Mouse (Mus musculus) hindbrain, embryonic 16.5 days (tissue): Measurements from ENCODE around the gene Prom1. TPM values are rescaled to one million over a fixed set of nuclear protein-coding genes. Genes with fewer than 3 reads are reported as not detected.
A peak's percentile ranks its signal among the peaks of the same experiment; 100 is the strongest.
"Not testable (repeated sequence)": the region's sequence is repeated elsewhere in the genome, so short reads cannot be mapped to it uniquely, and the experiment has no call there.

Experiments used
- ATAC-seq: fragments of 200-750 bp; cut with Nextera tagmentation; 2 replicates; pipeline ENCODE4 v1.8.0; 2017; ENCODE audit warnings: moderate TSS enrichment, moderate library complexity
- H3K27ac ChIP-seq: fragments of 300-500 bp; sonication (generic); 2 replicates; pipeline ENCODE4 v1.5.1; 2014; ENCODE audit warnings: low read depth, mild to moderate bottlenecking, control low read depth, low read length, moderate library complexity
- H3K27me3 ChIP-seq: fragments of 300-500 bp; sonication (generic); replicated peaks from 2 replicates; pipeline ENCODE4 v1.6.1; 2014; ENCODE audit warnings: low read length; ENCODE audit not compliant: control insufficient read depth, insufficient read depth
- H3K36me3 ChIP-seq: fragments of 300-500 bp; sonication (generic); 2 replicates; pipeline ENCODE4 v1.6.1; 2014; ENCODE audit warnings: mild to moderate bottlenecking, low read length, moderate library complexity, mixed read lengths; ENCODE audit not compliant: control insufficient read depth, insufficient read depth
- H3K4me1 ChIP-seq: fragments of 300-500 bp; sonication (generic); 2 replicates; pipeline ENCODE4 v1.6.1; 2014; ENCODE audit warnings: low read depth, low read length; ENCODE audit not compliant: control insufficient read depth, insufficient read depth
- H3K4me2 ChIP-seq: fragments of 300-500 bp; sonication (generic); 2 replicates; pipeline ENCODE4 v1.6.1; 2014; ENCODE audit warnings: mild to moderate bottlenecking, low read length, control low read depth, moderate library complexity
- H3K4me3 ChIP-seq: fragments of 300-500 bp; sonication (generic); 2 replicates; pipeline ENCODE4 v1.5.1; 2014; ENCODE audit warnings: mild to moderate bottlenecking, low read length, control low read depth, moderate library complexity
- H3K9ac ChIP-seq: fragments of 300-500 bp; sonication (generic); 2 replicates; pipeline ENCODE4 v1.6.1; 2014; ENCODE audit warnings: low read depth, mild to moderate bottlenecking, control low read depth, low read length, moderate library complexity
- H3K9me3 ChIP-seq: fragments of 300-500 bp; sonication (generic); 2 replicates; pipeline ENCODE4 v1.6.1; 2014; ENCODE audit warnings: mild to moderate bottlenecking, low read length, moderate library complexity; ENCODE audit not compliant: control insufficient read depth
- WGBS: fragments of 180-500 bp; shearing (Covaris S2); extraction: QIAGEN DNeasy Blood & Tissue Kit; methylation state at CpG from one replicate; pipeline ENCODE4 v1.1.7; 2014; 5-methylcytosine and 5-hydroxymethylcytosine counted together
- polyA plus RNA-seq: library from polyadenylated mRNA; unstranded; fragments of >200 nt; fragmentation: Nextera tagmentation; extraction: Ambion mirVana; gene quantifications from 2 replicates; pipeline ENCODE4 v1.2.1, GENCODE M21; 2015

The Prom1 gene
- polyA plus RNA-seq: 25.6 and 42.7 TPM in 2 replicates

DNA sequence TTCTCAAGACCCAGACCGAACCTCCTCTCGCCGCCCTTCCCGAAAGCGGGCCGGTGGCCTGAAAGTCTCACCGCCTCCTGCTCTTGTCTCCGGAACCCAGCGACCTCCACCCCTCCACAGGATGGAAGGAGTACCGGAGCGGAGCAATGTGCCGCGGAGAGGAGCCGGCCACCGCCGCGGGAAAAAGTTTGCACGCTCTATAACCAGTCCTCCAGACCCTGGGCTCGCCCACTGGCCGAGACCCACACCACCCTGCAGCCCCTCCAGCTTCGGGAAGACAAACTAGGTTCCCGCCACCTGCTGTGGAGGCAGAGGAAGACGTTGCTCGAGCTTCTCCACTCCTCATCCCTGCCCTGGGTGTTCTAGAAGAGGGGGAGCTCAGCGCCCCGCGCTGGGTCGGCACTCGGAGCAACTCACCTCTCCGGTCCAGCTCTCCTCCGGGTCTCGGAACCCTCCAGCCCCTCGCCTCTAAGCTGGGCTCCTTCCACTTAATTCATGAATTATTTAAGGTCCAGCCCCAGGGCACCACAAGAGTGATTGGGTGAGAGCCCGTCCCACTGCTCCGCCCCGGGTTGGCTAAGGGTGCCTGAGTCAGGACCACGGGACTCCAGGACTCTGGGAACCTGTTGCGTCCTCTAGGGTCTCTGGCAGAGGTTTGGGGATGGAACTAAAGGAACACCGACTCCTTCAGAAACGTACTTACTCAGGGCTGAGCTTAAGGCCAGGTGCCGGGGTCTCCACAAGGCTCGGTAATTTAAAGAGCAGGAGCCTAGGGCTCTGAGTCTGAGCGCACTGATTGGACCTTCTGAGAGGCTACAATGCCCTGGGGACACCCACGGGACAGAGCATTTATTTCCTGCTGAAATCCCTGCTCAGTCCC is at the start of gene Prom1:
TSS of gene Prom1 (minus strand) at position 802 of the 880 bp plus-strand sequence.
- H3K4me3 ChIP-seq: peak within 1 kb of the TSS; percentile 68
- whole genome bisulfite sequencing: 1% methylated on average over 44 of the region's 44 CpGs
- H3K9me3 ChIP-seq: no peaks in the 10 kb centered on the region
- H3K4me2 ChIP-seq: peak within 1 kb of the TSS; percentile 94
- H3K27me3 ChIP-seq: no peaks in the 10 kb centered on the region
- H3K36me3 ChIP-seq: no peaks in the 10 kb centered on the region
- peak within 1 kb of the TSS; percentile 76 for H3K27ac ChIP-seq
- H3K9ac ChIP-seq: peak within 1 kb of the TSS; percentile 69
- peak; percentile 74 for ATAC-seq
- H3K4me1 ChIP-seq: peaks cover 14% of the 10 kb centered on the region

GRCm38 (mm10) chr5:44147732-44148131 is 45.9 kb upstream of the Prom1 start:
- no peak for ATAC-seq
- H3K9ac ChIP-seq: no peak overlapping the region
- 91% methylated on average over 3 of the region's 3 CpGs for WGBS
- H3K4me3 ChIP-seq: no peak overlapping the region
- no peak overlapping the region for H3K4me2 ChIP-seq
- no peaks in the 10 kb centered on the region for H3K27me3 ChIP-seq
- no peaks in the 10 kb centered on the region; the same call in 1 of the 2 replicates for H3K4me1 ChIP-seq
- no peaks in the 10 kb centered on the region for H3K36me3 ChIP-seq
- H3K9me3 ChIP-seq: no peaks in the 10 kb centered on the region
- H3K27ac ChIP-seq: no peak overlapping the region

- WGBS: 79% methylated on average over 6 of the region's 6 CpGs
- no peak overlapping the region for H3K9ac ChIP-seq
- H3K27me3 ChIP-seq: no peaks in the 10 kb centered on the region
- no peak overlapping the region for H3K4me3 ChIP-seq
- H3K9me3 ChIP-seq: no peaks in the 10 kb centered on the region
- no peaks in the 10 kb centered on the region; the same call in 1 of the 2 replicates for H3K4me1 ChIP-seq
- no peak overlapping the region for H3K4me2 ChIP-seq
- H3K27ac ChIP-seq: no peak overlapping the region
- no peaks in the 10 kb centered on the region for H3K36me3 ChIP-seq
- ATAC-seq: no peak
Observed at GRCm38 (mm10) chr5:44146437-44147332, 44.9 kb upstream of the Prom1 start.

- 21% methylated on average over 8 of the region's 8 CpGs for WGBS
- ATAC-seq: no peak
- no peak overlapping the region for H3K4me3 ChIP-seq
- H3K4me1 ChIP-seq: no peaks in the 10 kb centered on the region; the same call in 1 of the 2 replicates
- H3K27ac ChIP-seq: no peak overlapping the region
- no peak overlapping the region for H3K9ac ChIP-seq
- H3K27me3 ChIP-seq: no peaks in the 10 kb centered on the region
- H3K9me3 ChIP-seq: no peaks in the 10 kb centered on the region
- no peaks in the 10 kb centered on the region for H3K36me3 ChIP-seq
- no peak overlapping the region for H3K4me2 ChIP-seq
Observed at GRCm38 (mm10) chr5:44143467-44144235, 41.8 kb upstream of the Prom1 start.

DNA sequence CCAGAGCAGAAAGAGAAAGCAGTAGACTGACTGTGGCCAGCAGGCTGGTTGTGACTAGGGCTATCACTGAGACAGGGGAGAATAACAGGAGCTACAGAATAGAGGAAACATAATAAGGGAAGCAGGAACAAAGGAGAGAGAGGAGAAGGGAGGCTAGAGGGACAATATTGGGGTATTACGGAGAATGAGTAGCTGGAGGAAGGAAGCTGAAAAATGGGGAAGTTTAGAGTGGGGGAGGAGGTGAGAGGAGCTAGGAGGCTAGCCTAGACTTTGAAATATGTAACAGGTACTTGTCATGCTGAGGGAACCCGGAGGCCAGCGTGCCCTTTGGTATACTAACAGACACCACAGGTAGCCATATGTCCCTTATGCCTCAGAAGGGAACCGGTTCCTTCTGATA is 25.7 kb upstream of the Prom1 start:
- Histone ChIP-seq H3K27ac (no peak overlapping the region), H3K9ac (no peak overlapping the region), H3K4me1 (no peaks in the 10 kb centered on the region), H3K4me2 (no peak overlapping the region), H3K9me3 (no peaks in the 10 kb centered on the region), H3K4me3 (no peak overlapping the region), H3K36me3 (no peaks in the 10 kb centered on the region), H3K27me3 (no peaks in the 10 kb centered on the region)
- WGBS: 85% methylated on average over 4 of the region's 4 CpGs
- no peak for ATAC-seq

DNA sequence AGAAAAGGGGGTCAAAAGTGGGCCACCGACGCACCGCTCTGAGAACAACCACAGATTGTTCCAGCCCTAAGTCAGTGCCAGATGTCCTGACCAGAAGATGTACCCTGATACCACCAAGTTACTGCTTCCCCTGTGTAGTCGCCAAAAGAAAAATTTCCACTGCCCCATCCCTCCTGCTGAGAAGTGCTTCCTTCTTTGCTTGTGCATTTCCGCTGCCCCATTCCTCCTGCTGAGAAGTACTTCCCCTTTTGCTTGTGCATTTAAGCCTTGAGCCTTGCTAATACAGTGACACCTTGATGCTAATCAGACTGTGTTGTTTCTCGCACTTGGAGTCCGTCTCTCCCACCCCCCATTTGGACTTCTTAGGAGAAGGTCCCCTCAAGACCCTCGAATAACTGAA is 24.7 kb upstream of the Prom1 start:
- not testable (repeated sequence) for H3K4me3 ChIP-seq, H3K27me3 ChIP-seq
- 80% methylated on average over 5 of the region's 8 CpGs for WGBS

GRCm38 (mm10) chr5:44121390-44121789 is 19.6 kb upstream of the Prom1 start:
- ATAC-seq: no peak
- H3K9me3 ChIP-seq: no peaks in the 10 kb centered on the region
- H3K36me3 ChIP-seq: no peaks in the 10 kb centered on the region
- no peak overlapping the region for H3K9ac ChIP-seq
- 87% methylated on average over 2 of the region's 2 CpGs for WGBS
- H3K27me3 ChIP-seq: no peaks in the 10 kb centered on the region
- no peak overlapping the region for H3K4me3 ChIP-seq
- H3K4me2 ChIP-seq: no peak overlapping the region
- no peak overlapping the region for H3K27ac ChIP-seq
- H3K4me1 ChIP-seq: no peaks in the 10 kb centered on the region

More for the DNA sequence above, 24.7 kb upstream of the Prom1 start:
- H3K9ac ChIP-seq, H3K4me1 ChIP-seq, H3K4me2 ChIP-seq, ATAC-seq, H3K27ac ChIP-seq, H3K9me3 ChIP-seq, H3K36me3 ChIP-seq: not testable (repeated sequence)

DNA sequence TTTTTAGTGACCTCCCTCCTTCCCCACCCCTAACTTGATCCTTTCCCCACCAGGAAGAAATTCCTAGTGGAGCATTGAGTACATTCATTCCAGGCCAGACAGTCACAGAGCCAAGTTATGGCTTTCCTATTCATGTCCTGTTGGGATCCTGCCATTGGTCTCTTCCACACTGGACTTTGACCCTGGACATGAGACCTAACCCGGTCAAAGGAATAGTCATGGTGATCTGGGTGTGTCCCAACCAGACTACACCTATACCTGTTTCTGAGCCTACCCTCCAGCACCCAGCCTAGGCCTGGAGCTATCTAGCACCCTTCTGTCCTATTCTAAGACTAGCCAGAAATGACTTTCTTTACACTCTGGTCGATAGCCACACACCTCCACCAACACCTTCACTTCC is 11.3 kb upstream of the Prom1 start:
- no peak overlapping the region for H3K4me3 ChIP-seq
- no peaks in the 10 kb centered on the region for H3K4me1 ChIP-seq
- WGBS: 96% methylated on average over 2 of the region's 2 CpGs
- H3K36me3 ChIP-seq: no peaks in the 10 kb centered on the region
- H3K27ac ChIP-seq: no peak overlapping the region
- H3K27me3 ChIP-seq: no peaks in the 10 kb centered on the region
- H3K9me3 ChIP-seq: no peaks in the 10 kb centered on the region
- H3K9ac ChIP-seq: no peak overlapping the region
- no peak for ATAC-seq
- no peak overlapping the region for H3K4me2 ChIP-seq
